ENCODE assay signal across 8 mouse cellular contexts in the genomic region with DNA sequence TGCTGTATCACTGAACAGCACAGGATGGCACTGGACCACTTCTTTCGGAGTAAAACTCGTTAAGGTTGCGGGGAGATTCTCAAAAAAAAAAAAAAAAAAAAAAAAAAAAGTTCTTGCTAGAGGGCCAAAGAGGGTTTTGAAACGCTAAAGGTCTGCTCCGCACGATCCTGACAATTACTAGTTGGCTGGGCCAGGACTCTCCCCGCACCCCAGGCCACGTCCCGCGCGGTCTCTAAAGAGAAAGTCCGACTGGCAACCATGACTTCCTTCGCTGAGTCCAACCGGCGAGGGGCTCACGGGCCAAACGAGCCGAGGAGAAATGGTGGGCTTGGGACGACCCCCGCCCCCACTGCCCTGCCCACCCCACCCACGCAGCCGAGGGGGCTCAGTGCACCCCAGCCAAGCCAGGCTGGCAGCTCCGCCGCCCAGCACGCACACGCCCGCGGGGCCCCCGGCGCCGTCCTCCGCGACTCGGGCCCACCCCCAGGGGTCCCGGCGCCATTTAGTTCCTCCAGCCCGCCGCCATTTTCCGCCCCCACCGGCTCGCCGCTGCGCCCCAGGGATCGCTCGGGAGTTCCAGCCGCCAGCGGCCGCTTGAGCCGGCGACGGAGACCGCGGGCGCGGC. TPM values are rescaled to one million over a fixed set of nuclear protein-coding genes. Genes with fewer than 3 reads are reported as not detected.
DNase-seq lines count a peak whose midpoint lies in the region; ATAC-seq and TF ChIP-seq lines count a peak whose summit lies in the region.

No protein-coding gene starts in this region.

- peak overlapping the region; percentile 73 for H3K4me2 ChIP-seq in heart, embryonic 14.5 days (ENCODE audit: low read length)
- peak overlapping the region; percentile 50 for H3K4me2 ChIP-seq in kidney, postnatal 0 days (ENCODE audit: low read length)
- peak overlapping the region; percentile 62 for H3K4me2 ChIP-seq in lung, embryonic 16.5 days (ENCODE audit: low read depth, low read length)

- peak overlapping the region; percentile 97 for H3K9ac ChIP-seq in heart, embryonic 14.5 days (ENCODE audit: low read length)
- H3K9ac ChIP-seq in kidney, postnatal 0 days (ENCODE audit: low read depth, low read length) = peak overlapping the region; percentile 100
- H3K9ac ChIP-seq in lung, embryonic 16.5 days (ENCODE audit: low read length) = peak overlapping the region; percentile 99

- ATAC-seq in G1E (ENCODE audit: extremely low read depth, insufficient number of reproducible peaks, low FRiP score, poor library complexity, severe bottlenecking) = no peak
- ATAC-seq in heart, embryonic 14.5 days (ENCODE audit: insufficient number of reproducible peaks, insufficient read depth, low FRiP score, low read depth) = peak; percentile 60
- ATAC-seq in kidney, postnatal 0 days (replicated peaks; ENCODE audit: low FRiP score, low read depth) = peak; percentile 78
- ATAC-seq in lung, embryonic 16.5 days (ENCODE audit: low read depth) = peak; percentile 68

- H3K4me1 ChIP-seq in G1E (ENCODE audit: insufficient read depth, low read depth, low read length) = peaks cover 17% of the 10 kb centered on the region
- peaks cover 2 to 13% of the 10 kb centered on the region in 2 experiments for H3K4me1 ChIP-seq in heart, embryonic 14.5 days (ENCODE audit: control insufficient read depth in 2 of 2, insufficient read depth in 2 of 2, low read length in 2 of 2)
- H3K4me1 ChIP-seq in kidney, postnatal 0 days (replicated peaks; ENCODE audit: insufficient read depth, low read length) = no peaks in the 10 kb centered on the region; the same call in 1 of the 2 replicates
- H3K4me1 ChIP-seq in lung, embryonic 16.5 days (replicated peaks; ENCODE audit: control insufficient read depth, insufficient read depth, low read length) = peaks cover 7% of the 10 kb centered on the region; the same call in 1 of the 2 replicates

- peak overlapping the region; percentile 97 to 100 for H3K27ac ChIP-seq in heart, embryonic 14.5 days (replicated peaks in 1 of 2; ENCODE audit: control insufficient read depth in 1 of 2, insufficient read depth in 1 of 2, low read depth in 2 of 2, low read length in 2 of 2)
- peak overlapping the region; percentile 100 for H3K27ac ChIP-seq in kidney, postnatal 0 days
- peak overlapping the region; percentile 100 for H3K27ac ChIP-seq in lung, embryonic 16.5 days (ENCODE audit: low read length)

- H3K27me3 ChIP-seq in G1E (ENCODE audit: insufficient read depth, low read length) = no peaks in the 10 kb centered on the region
- H3K27me3 ChIP-seq in heart, embryonic 14.5 days (ENCODE audit: control insufficient read depth, insufficient read depth, low read length) = no peaks in the 10 kb centered on the region
- no peaks in the 10 kb centered on the region for H3K27me3 ChIP-seq in kidney, postnatal 0 days (ENCODE audit: insufficient read depth, low read length)
- H3K27me3 ChIP-seq in lung, embryonic 16.5 days (ENCODE audit: control insufficient read depth, insufficient read depth, low read depth, low read length) = no peaks in the 10 kb centered on the region

- WGBS in heart, embryonic 14.5 days = under 1% methylated on average over 35 of the region's 55 CpGs
- under 1% methylated on average over 48 of the region's 55 CpGs for WGBS in kidney, postnatal 0 days
- 0% methylated on average over 46 of the region's 55 CpGs for WGBS in lung, embryonic 16.5 days

- H3K9me3 ChIP-seq in G1E (replicated peaks) = no peaks in the 10 kb centered on the region
- no peaks in the 10 kb centered on the region for H3K9me3 ChIP-seq in heart, embryonic 14.5 days (ENCODE audit: control insufficient read depth, low read length)
- H3K9me3 ChIP-seq in kidney, postnatal 0 days (replicated peaks; ENCODE audit: low read length) = no peaks in the 10 kb centered on the region
- H3K9me3 ChIP-seq in lung, embryonic 16.5 days (ENCODE audit: control insufficient read depth, low read length) = no peaks in the 10 kb centered on the region

- H3K4me3 ChIP-seq in G1E (ENCODE audit: low read depth, low read length) = peak overlapping the region; percentile 87
- H3K4me3 ChIP-seq in heart, embryonic 14.5 days (ENCODE audit: control insufficient read depth in 1 of 2, insufficient read depth in 1 of 2, low read depth in 1 of 2, low read length in 2 of 2) = peak overlapping the region; percentile 93 to 96
- H3K4me3 ChIP-seq in kidney, postnatal 0 days (replicated peaks; ENCODE audit: low read depth, low read length) = peak overlapping the region; percentile 95
- peak overlapping the region; percentile 69 for H3K4me3 ChIP-seq in lung, embryonic 16.5 days (ENCODE audit: low read length)

- no peak for TF ChIP-seq CTCF in G1E (IDR thresholded peaks at IDR 0.05; ENCODE audit: low read depth, low read length)
- TF ChIP-seq CTCF in kidney, postnatal 0 days (IDR thresholded peaks at IDR 0.05; ENCODE audit: low read depth) = no peak

- peaks cover 19% of the 10 kb centered on the region for H3K36me3 ChIP-seq in G1E (replicated peaks)
- H3K36me3 ChIP-seq in heart, embryonic 14.5 days (ENCODE audit: control insufficient read depth, insufficient read depth, low read length) = no peaks in the 10 kb centered on the region
- H3K36me3 ChIP-seq in kidney, postnatal 0 days (ENCODE audit: insufficient read depth, low read length) = no peaks in the 10 kb centered on the region
- no peaks in the 10 kb centered on the region for H3K36me3 ChIP-seq in lung, embryonic 16.5 days (ENCODE audit: control insufficient read depth, insufficient read depth, low read length)

- peak; percentile 23 for DNase-seq in gastrocnemius, adult 18-20 months (ENCODE audit: low spot score)
- DNase-seq in gastrocnemius, postnatal 25 days = no peak
- DNase-seq in G1E (ENCODE audit: low spot score) = peak; percentile 58
- DNase-seq in embryo, embryonic 11.5 days (ENCODE audit: low read depth, low spot score) = peak; percentile 5
- DNase-seq in kidney, postnatal 0 days (ENCODE audit: low spot score) = peak; percentile 47
- DNase-seq in right cerebral cortex, postnatal 14 days = peak; percentile 66

RNA-seq across cellular contexts. Expression of gene Dmtf1, which starts 0.6 kb away (rescaled TPM):
- 1 to 10 TPM; 7.7 to 9.4 TPM for total RNA-seq in gastrocnemius, adult 18-20 months (2021)
- 1 to 10 TPM; 8.6 to 9.4 TPM for total RNA-seq in gastrocnemius, postnatal 25 days (2021)
- 65.8 and 72.2 TPM in 2 replicates for total RNA-seq in G1E (2014; fragmentation: Nextera tagmentation)
- total RNA-seq in G1E (2017) = 57.5 and 60.9 TPM in 2 replicates
- polyA plus RNA-seq in G1E (2012) = 3.0 and 3.2 TPM in 2 replicates
- polyA plus RNA-seq in heart, embryonic 14.5 days (2014; fragmentation: Nextera tagmentation; extraction: Ambion mirVana) = 33.4 and 36.6 TPM in 2 replicates
- polyA plus RNA-seq in kidney, postnatal 0 days (2015; fragmentation: Nextera tagmentation; extraction: Ambion mirVana) = 25.1 and 26.0 TPM in 2 replicates
- polyA plus RNA-seq in lung, embryonic 16.5 days (2015; fragmentation: Nextera tagmentation; extraction: Ambion mirVana) = 44.9 and 48.9 TPM in 2 replicates
